Mouse (Mus musculus) hindbrain, embryonic 11.5 days (tissue): ENCODE measurements around the gene Aire. TPM values are rescaled to one million over a fixed set of nuclear protein-coding genes. Genes with fewer than 3 reads are reported as not detected.
"Not testable (repeated sequence)": the region's sequence is repeated elsewhere in the genome, so short reads cannot be mapped to it uniquely, and the experiment has no call there.

Source experiments
- ATAC-seq: fragments of 200-750 bp; cut with Nextera tagmentation; 2 replicates; pipeline ENCODE4 v1.8.0; 2017; ENCODE audit warnings: mild to moderate bottlenecking, moderate TSS enrichment, moderate library complexity; ENCODE audit not compliant: low FRiP score
- DNase-seq: peaks from one replicate; pipeline ENCODE4 v3.0.0-alpha.2; 2015; ENCODE audit warnings: low spot score
- H3K27ac ChIP-seq: fragments of 300-500 bp; sonication (generic); 2 replicates; pipeline ENCODE4 v1.5.1; 2014; ENCODE audit warnings: mild to moderate bottlenecking, low read depth, low read length
- H3K27me3 ChIP-seq: fragments of 300-500 bp; sonication (generic); 2 replicates; pipeline ENCODE4 v1.6.1; 2014; ENCODE audit warnings: mild to moderate bottlenecking, low read length, moderate library complexity, mixed read lengths; ENCODE audit not compliant: control insufficient read depth, insufficient read depth
- H3K36me3 ChIP-seq: fragments of 300-500 bp; sonication (generic); 2 replicates; pipeline ENCODE4 v1.6.1; 2014; ENCODE audit warnings: mild to moderate bottlenecking, low read length, moderate library complexity, mixed read lengths; ENCODE audit not compliant: control insufficient read depth, insufficient read depth
- H3K4me1 ChIP-seq: fragments of 300-500 bp; sonication (generic); replicated peaks from 2 replicates; pipeline ENCODE4 v1.6.1; 2014; ENCODE audit warnings: low read length, mixed read lengths; ENCODE audit not compliant: control insufficient read depth, insufficient read depth
- H3K4me2 ChIP-seq: fragments of 300-500 bp; sonication (generic); replicated peaks from 2 replicates; pipeline ENCODE4 v1.6.1; 2014; ENCODE audit warnings: mild to moderate bottlenecking, low read depth, low read length
- H3K4me3 ChIP-seq: fragments of 300-500 bp; sonication (generic); 2 replicates; pipeline ENCODE4 v1.5.1; 2014; ENCODE audit warnings: low read depth, low read length
- H3K9ac ChIP-seq: fragments of 300-500 bp; sonication (generic); 2 replicates; pipeline ENCODE4 v1.6.1; 2014; ENCODE audit warnings: low read depth, low read length
- H3K9me3 ChIP-seq: fragments of 300-500 bp; sonication (generic); 2 replicates; pipeline ENCODE4 v1.6.1; 2016; ENCODE audit warnings: low read length; ENCODE audit not compliant: control insufficient read depth
- WGBS: fragments of 180-500 bp; shearing (Covaris S2); extraction: QIAGEN DNeasy Blood & Tissue Kit; methylation state at CpG from one replicate; pipeline ENCODE4 v1.1.7; 2014; 5-methylcytosine and 5-hydroxymethylcytosine counted together
- polyA plus RNA-seq: library from polyadenylated mRNA; unstranded; fragments of >200 nt; fragmentation: Nextera tagmentation; extraction: Ambion mirVana; gene quantifications from 2 replicates; pipeline ENCODE4 v1.2.1, GENCODE M21; 2014

The Aire gene
- polyA plus RNA-seq, 1 experiment from 2014 or later: 0.11 TPM

DNA sequence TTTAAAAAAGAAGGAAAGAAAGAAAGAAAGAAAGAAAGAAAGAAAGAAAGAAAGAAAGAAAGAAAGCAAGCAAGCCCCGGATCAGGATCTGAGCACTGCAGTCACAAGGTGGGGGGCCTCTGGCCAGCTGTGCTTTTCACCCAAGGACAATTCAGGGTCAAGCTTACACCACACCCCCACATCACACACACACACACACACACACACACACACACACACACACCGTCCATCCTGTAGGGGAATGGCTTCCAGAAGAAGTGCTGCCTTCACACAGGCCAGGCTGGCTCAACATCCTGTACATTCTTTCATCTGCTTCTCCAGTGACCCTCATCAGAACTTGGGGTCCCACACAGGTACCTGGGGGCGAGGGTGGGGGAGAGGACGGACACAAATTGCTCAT, 24.1 kb downstream of the Aire start:
- Histone ChIP-seq H3K27me3 (no peaks in the 10 kb centered on the region), H3K4me1 (no peaks in the 10 kb centered on the region), H3K9ac (no peak overlapping the region), H3K4me2 (no peak overlapping the region), H3K9me3 (no peaks in the 10 kb centered on the region), H3K36me3 (no peaks in the 10 kb centered on the region), H3K4me3 (no peak overlapping the region), H3K27ac (no peak overlapping the region)
- ATAC-seq: no peak
- 71% methylated on average over 4 of the region's 4 CpGs for WGBS
- no peak for DNase-seq

DNA sequence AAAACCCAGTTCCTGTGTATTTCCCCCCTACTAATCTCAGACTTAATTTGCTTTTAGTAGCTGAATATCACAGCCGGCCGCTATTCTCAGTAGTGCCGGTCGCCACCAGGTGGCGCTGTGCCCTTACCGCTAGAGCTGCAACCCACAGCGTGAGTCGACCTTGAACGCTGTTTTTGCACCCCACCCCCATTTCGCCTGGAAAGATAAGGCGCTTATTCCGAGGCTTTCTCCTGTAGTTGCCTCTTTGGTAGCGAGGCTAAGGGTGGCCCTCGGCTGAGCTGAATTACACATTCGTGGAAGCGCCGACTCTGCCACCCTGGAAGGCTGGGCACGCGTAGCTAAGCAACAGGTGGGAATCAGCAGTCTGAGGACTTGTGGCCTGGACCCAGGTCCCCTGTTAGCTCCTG, 24.6 kb downstream of the Aire start:
- ATAC-seq (peak; percentile 65; the same call in 1 of the 2 replicates), DNase-seq (peak; percentile 92)
- Histone ChIP-seq H3K9ac (no peak overlapping the region), H3K27me3 (no peaks in the 10 kb centered on the region), H3K9me3 (no peaks in the 10 kb centered on the region), H3K27ac (no peak overlapping the region), H3K4me1 (no peaks in the 10 kb centered on the region), H3K36me3 (no peaks in the 10 kb centered on the region), H3K4me2 (peak overlapping the region; percentile 40), H3K4me3 (peak overlapping the region; percentile 18; the same call in 1 of the 2 replicates)
- 18% methylated on average over 19 of the region's 19 CpGs for WGBS

DNA sequence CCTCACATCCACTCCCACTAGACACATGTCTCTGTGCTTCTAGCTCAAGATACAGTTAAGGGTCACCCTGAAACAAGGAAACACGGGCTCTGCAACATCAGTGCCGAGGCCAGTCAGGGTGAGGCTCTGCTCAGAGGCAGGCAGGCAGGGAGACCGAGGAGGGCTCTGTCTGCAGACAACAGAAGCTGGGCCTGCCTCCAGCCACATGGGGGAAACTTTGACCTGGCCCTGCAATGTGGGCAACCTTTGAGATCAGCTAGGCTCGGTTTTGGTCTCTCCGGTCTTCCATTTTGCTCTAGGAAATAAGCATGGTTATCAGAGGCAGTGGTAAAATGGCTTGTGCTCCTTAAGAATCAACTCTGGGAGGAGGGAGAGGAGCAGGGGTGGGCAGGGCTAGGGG, 27.0 kb downstream of the Aire start:
- H3K4me3 ChIP-seq: no peak overlapping the region
- ATAC-seq (no peak), DNase-seq (no peak)
- no peak overlapping the region for H3K4me2 ChIP-seq
- H3K9ac ChIP-seq: no peak overlapping the region
- H3K27me3 ChIP-seq: no peaks in the 10 kb centered on the region
- 52% methylated on average over 5 of the region's 5 CpGs for WGBS
- H3K27ac ChIP-seq: no peak overlapping the region
- no peaks in the 10 kb centered on the region for H3K4me1 ChIP-seq
- no peaks in the 10 kb centered on the region for H3K9me3 ChIP-seq
- no peaks in the 10 kb centered on the region for H3K36me3 ChIP-seq

DNA sequence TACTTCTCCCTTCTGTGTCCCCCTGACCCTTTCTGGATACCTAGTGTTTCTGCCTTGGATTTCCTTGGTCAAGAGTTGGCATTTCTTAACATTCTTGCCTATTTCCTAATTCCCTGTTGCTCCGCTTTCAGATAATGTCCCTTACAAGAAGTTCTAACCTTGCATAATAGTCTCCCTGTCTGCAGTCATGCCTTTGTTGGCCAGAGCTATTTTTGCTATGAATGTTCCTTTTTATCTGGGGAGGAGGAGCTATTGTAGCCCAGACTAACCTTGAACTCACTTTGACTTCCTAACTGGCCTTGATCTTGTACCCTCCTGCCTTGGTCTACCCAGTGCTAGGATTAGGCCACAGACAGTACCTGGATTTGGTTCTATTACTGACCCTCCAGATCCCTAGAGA, 27.9 kb downstream of the Aire start:
- Histone ChIP-seq H3K9me3 (no peaks in the 10 kb centered on the region), H3K4me3 (no peak overlapping the region), H3K4me1 (no peaks in the 10 kb centered on the region), H3K27ac (no peak overlapping the region), H3K9ac (no peak overlapping the region), H3K4me2 (no peak overlapping the region), H3K36me3 (no peaks in the 10 kb centered on the region), H3K27me3 (no peaks in the 10 kb centered on the region)
- DNase-seq: no peak
- ATAC-seq: no peak
- 81% methylated on average over 1 of the region's 1 CpGs for WGBS

DNA sequence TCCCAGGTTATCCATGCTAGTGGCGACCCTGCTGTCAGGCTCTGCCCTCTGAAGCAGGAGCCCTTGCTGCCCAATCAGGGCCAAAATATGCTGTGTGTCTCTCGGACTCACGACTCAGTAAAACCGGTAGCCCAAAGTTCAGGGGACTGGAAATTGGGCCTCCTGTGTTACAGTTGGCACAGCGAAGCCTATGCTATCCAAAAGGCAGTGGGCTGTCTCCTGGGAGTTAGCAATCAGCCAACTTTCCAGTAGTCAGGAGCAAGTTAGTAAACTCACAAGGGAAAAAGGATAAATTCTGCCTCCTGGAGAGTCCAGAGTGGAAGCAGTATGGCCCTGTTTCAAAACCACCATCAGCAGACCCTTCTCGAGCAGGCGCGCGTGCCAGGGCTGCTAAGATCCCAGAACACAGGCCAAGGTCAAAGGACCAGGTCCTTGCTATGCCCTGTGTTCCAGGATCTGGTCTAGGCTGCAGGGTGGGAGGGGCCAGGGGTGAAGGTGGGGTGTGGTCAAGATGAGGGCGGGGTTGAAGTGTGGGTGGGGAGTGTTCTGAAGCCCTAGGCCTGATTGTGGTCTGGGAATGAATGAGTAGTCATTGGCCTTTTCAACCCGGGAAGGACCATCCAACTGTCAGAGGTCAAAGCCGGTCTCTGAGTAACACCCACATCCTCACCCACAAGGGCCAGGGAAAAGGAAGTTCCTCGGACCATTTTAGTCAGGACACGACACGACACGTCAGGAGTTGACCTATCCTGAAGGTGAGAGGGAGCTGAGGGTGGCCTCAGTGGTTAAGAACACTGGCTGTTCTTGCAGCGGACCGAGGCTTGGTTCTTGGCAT, 30.5 kb downstream of the Aire start:
- WGBS: 93% methylated on average over 18 of the region's 18 CpGs
- no peaks in the 10 kb centered on the region for H3K27me3 ChIP-seq
- ATAC-seq (no peak), DNase-seq (no peak)
- H3K4me2 ChIP-seq: no peak overlapping the region
- H3K36me3 ChIP-seq: no peaks in the 10 kb centered on the region
- no peak overlapping the region for H3K27ac ChIP-seq
- H3K4me3 ChIP-seq: no peak overlapping the region
- no peak overlapping the region for H3K9ac ChIP-seq
- H3K9me3 ChIP-seq: no peaks in the 10 kb centered on the region
- H3K4me1 ChIP-seq: peaks cover 8% of the 10 kb centered on the region

DNA sequence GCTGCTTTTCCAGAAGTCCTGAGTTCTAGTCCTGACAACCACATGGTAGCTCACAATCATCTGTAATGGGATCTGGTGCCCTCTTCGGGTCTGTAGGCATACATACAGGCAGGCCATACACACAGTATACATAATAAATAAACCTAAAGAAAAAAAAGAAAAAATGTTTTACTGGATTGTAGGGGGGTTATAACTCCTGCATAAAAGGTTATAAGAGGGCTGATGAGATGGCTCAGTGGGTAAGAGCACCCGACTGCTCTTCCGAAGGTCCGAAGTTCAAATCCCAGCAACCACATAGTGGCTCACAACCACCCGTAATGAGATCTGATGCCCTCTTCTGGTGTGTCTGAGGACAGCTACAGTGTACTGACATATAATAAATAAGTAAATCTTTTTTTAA, 32.3 kb downstream of the Aire start:
- H3K27ac ChIP-seq: not testable (repeated sequence)
- WGBS: 91% methylated on average over 5 of the region's 5 CpGs
- peaks cover 13% of the 10 kb centered on the region for H3K4me1 ChIP-seq

DNA sequence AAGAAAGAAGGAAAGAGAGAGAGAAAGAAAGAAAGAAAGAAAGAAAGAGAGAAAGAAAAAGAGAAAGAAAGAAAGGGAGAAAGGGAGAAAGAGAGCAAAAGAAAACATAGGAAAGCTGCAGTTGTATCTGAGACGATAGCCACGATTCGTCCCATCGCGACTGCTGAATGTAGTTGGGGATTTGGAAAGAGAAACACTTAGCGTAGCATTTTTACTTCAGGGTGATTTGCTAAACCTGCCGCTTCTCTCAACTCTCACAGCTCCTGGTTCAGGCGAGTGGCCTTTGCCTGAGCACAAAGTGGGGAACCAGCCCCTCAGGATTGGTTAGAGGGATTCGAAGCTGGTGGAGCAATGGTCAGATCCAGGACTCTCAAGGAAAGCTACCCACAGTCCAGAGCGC, 33.1 kb downstream of the Aire start:
- ATAC-seq (no peak), DNase-seq (no peak)
- Histone ChIP-seq H3K4me2 (peak overlapping the region; percentile 9; the same call in 1 of the 2 replicates), H3K4me3 (no peak overlapping the region), H3K9me3 (no peaks in the 10 kb centered on the region), H3K36me3 (no peaks in the 10 kb centered on the region), H3K27ac (no peak overlapping the region), H3K9ac (no peak overlapping the region), H3K27me3 (no peaks in the 10 kb centered on the region), H3K4me1 (peaks cover 13% of the 10 kb centered on the region)
- 16% methylated on average over 10 of the region's 10 CpGs for WGBS

More for the DNA sequence above, 32.3 kb downstream of the Aire start:
- H3K4me3 ChIP-seq, H3K9ac ChIP-seq, ATAC-seq, H3K36me3 ChIP-seq, H3K9me3 ChIP-seq, DNase-seq, H3K27me3 ChIP-seq, H3K4me2 ChIP-seq: not testable (repeated sequence)

DNA sequence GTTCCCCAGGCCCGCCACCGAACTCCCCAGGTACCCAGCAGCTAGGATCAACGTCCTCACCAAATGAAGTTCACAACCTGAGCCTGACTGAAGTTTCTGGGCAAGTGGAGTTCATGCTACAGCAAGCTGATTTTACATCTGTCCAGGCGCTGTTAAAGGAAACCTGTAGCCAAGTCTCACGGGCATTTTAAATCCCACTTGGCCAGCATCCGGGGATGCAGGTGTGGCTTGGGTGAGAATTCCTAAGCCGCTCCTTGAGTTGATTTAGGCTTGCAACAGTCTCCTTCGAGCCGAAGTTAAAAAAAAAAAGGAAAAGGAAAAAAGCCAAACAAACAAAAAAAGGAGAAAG, 33.5 kb downstream of the Aire start, which contains the start of gene Pfkl:
TSS of gene Pfkl (minus strand) at position 139 of the 349 bp plus-strand sequence.
- DNase-seq (no peak), ATAC-seq (no peak)
- Histone ChIP-seq H3K4me1 (peaks cover 13% of the 10 kb centered on the region), H3K27me3 (no peaks in the 10 kb centered on the region), H3K9ac (peak within 1 kb of the TSS; percentile 86), H3K4me3 (peak within 1 kb of the TSS; percentile 81), H3K27ac (peak within 1 kb of the TSS; percentile 95), H3K36me3 (no peaks in the 10 kb centered on the region), H3K9me3 (no peaks in the 10 kb centered on the region), H3K4me2 (peak within 1 kb of the TSS; percentile 88)
- WGBS: under 1% methylated on average over 9 of the region's 9 CpGs
